Mouse (Mus musculus) C2C12 (cell line): ENCODE measurements at regions not wholly inside any gene's neighbourhood (a gene's known extent, or its start where the extent isn't known, plus 50 kb on each side); places are given as distances from the start of the nearest gene placed in this dataset.

Experiments used
- CEBPB ChIP-seq: IDR thresholded peaks from one replicate; pipeline ENCODE4 v1.6.1; 2011; ENCODE audit warnings: low read depth, mild to moderate bottlenecking, control low read depth, moderate library complexity
- CTCF ChIP-seq: IDR thresholded peaks from one replicate; pipeline ENCODE4 v1.5.1; 2011; ENCODE audit not compliant: control insufficient read depth, insufficient read depth, insufficient read length
- FOSL1 ChIP-seq: IDR thresholded peaks from one replicate; pipeline ENCODE4 v1.8.0; 2011; ENCODE audit warnings: mild to moderate bottlenecking, low read length; ENCODE audit not compliant: poor library complexity, insufficient read depth, severe bottlenecking
- MAX ChIP-seq: IDR thresholded peaks from one replicate; pipeline ENCODE4 v1.6.1; 2011; ENCODE audit warnings: mild to moderate bottlenecking, control low read depth
- MYOD1 ChIP-seq: IDR thresholded peaks from one replicate; pipeline ENCODE4 v1.6.1; 2011; ENCODE audit warnings: low read depth; ENCODE audit not compliant: control insufficient read depth, insufficient read length
- MYOG ChIP-seq: IDR thresholded peaks from one replicate; pipeline ENCODE4 v1.6.1; 2011; ENCODE audit not compliant: control insufficient read depth, insufficient read length; ENCODE audit errors: extremely low read depth
- USF1 ChIP-seq: IDR thresholded peaks from one replicate; pipeline ENCODE4 v1.6.1; 2011; ENCODE audit warnings: low read depth, mild to moderate bottlenecking, control low read depth, moderate library complexity

GRCm38 (mm10) chr4:106261901-106262560, 54.0 kb upstream of the Usp24 start:
- TF ChIP-seq CTCF, result no peak
- no peak for TF ChIP-seq MAX
- TF ChIP-seq CEBPB, result no peak
- TF ChIP-seq USF1, result no peak
- no peak for TF ChIP-seq FOSL1
- TF ChIP-seq MYOG, result no peak
- no peak for TF ChIP-seq MYOD1
